Mouse (Mus musculus) liver, adult 2 months (tissue): ENCODE results near the gene 2700049A03Rik. TPM values are rescaled to one million over a fixed set of nuclear protein-coding genes. Genes with fewer than 3 reads are reported as not detected.

Experiments used
- DNase-seq: peaks from one replicate; pipeline ENCODE4 v3.0.0-alpha.2; 2011; ENCODE audit warnings: low read depth, low spot score; ENCODE audit errors: extremely low read depth
- H3K27ac ChIP-seq: fragments of 200-500 bp; replicated peaks from 2 replicates; pipeline ENCODE4 v1.5.1; 2012; ENCODE audit warnings: low read depth, mild to moderate bottlenecking, control low read depth, inconsistent platforms, low read length; ENCODE audit not compliant: insufficient read depth
- H3K27me3 ChIP-seq: fragments of 200-500 bp; 2 replicates; pipeline ENCODE4 v1.6.1; 2012; ENCODE audit warnings: mild to moderate bottlenecking, moderate library complexity, low read length, inconsistent platforms; ENCODE audit not compliant: control insufficient read depth, insufficient read depth
- H3K36me3 ChIP-seq: fragments of 200-500 bp; 2 replicates; pipeline ENCODE4 v1.6.1; 2012; ENCODE audit warnings: low read length, inconsistent platforms; ENCODE audit not compliant: control insufficient read depth, insufficient read depth
- H3K4me1 ChIP-seq: fragments of 200-500 bp; 2 replicates; pipeline ENCODE4 v1.6.1; 2011; ENCODE audit warnings: low read length; ENCODE audit not compliant: control insufficient read depth, insufficient read depth
- H3K4me3 ChIP-seq: fragments of 200-500 bp; 2 replicates; pipeline ENCODE4 v1.5.1; 2011; ENCODE audit warnings: low read depth, mild to moderate bottlenecking, control low read depth, low read length, moderate library complexity; ENCODE audit not compliant: insufficient read depth
- H3K79me2 ChIP-seq: fragments of 200-500 bp; 2 replicates; pipeline ENCODE4 v1.6.1; 2012; ENCODE audit warnings: inconsistent platforms, mild to moderate bottlenecking, low read length, moderate library complexity; ENCODE audit not compliant: control insufficient read depth, insufficient read depth
- H3K9ac ChIP-seq: fragments of 200-500 bp; 2 replicates; pipeline ENCODE4 v1.6.1; 2012; ENCODE audit warnings: low read depth, mild to moderate bottlenecking, control low read depth, inconsistent platforms, low read length
- CTCF ChIP-seq: fragments of 200-500 bp; IDR thresholded peaks from 2 replicates; pipeline ENCODE4 v1.5.1; 2011; ENCODE audit warnings: low read depth, low read length, control low read depth
- POLR2A ChIP-seq: fragments of 200-500 bp; IDR thresholded peaks from 2 replicates; pipeline ENCODE4 v1.6.1; 2011; ENCODE audit warnings: low read length, control low read depth; ENCODE audit not compliant: insufficient read depth; ENCODE audit errors: extremely low read depth
- WGBS: fragments of 180-500 bp; shearing (Covaris S2); methylation state at CpG from one replicate; pipeline ENCODE4 v1.1.7; 2018; 5-methylcytosine and 5-hydroxymethylcytosine counted together
- polyA plus RNA-seq: library from polyadenylated mRNA; depleted of rRNA; stranded (reverse); fragments of >200 nt; gene quantifications from 2 replicates; pipeline ENCODE4 v1.2.3, GENCODE M21; 2012
- total RNA-seq: library from RNA; depleted of rRNA; stranded (reverse); fragments of >200 nt; gene quantifications from 2 replicates; pipeline ENCODE4 v1.2.3, GENCODE M21; 2014

2700049A03Rik gene
- total and polyA plus RNA-seq, 2 experiments: 0.93 to 3.5 TPM

- TF ChIP-seq POLR2A (no peak), CTCF (no peak)
- no peaks in the 10 kb centered on the region for H3K79me2 ChIP-seq
- H3K4me1 ChIP-seq: no peaks in the 10 kb centered on the region
- peaks cover 47% of the 10 kb centered on the region for H3K36me3 ChIP-seq
- DNase-seq: no peak
- no peak overlapping the region for H3K27ac ChIP-seq
- WGBS: 93% methylated on average over 6 of the region's 6 CpGs
- no peak overlapping the region for H3K4me3 ChIP-seq
- no peak overlapping the region for H3K9ac ChIP-seq
- H3K27me3 ChIP-seq: no peaks in the 10 kb centered on the region
Measured at GRCm38 (mm10) chr12:71154979-71155378, 18.3 kb downstream of the 2700049A03Rik start.

DNA sequence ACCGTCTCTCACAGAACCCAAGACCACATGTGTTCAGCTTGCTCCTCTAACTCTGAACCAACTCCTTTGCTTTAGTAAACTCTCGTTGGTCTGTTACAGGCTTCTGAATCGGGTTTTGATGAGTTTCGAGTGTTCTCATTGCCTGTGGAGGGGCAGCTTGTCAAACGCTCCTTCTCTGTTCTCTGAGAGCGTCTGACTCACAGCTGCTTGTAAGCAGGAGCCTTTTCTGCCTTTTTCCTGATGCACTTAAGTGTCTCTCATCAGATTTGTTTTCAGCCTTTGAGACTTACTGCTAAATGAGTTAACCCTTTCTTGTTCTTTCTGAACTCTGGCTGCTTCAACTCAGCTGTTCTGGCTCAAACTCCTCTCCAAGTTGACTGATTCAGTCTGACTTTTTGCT lies 21.3 kb downstream of the 2700049A03Rik start:
- H3K9ac ChIP-seq: no peak overlapping the region
- TF ChIP-seq CTCF (no peak), POLR2A (no peak)
- H3K27me3 ChIP-seq: no peaks in the 10 kb centered on the region
- peaks cover 46% of the 10 kb centered on the region for H3K36me3 ChIP-seq
- no peak overlapping the region for H3K4me3 ChIP-seq
- H3K4me1 ChIP-seq: no peaks in the 10 kb centered on the region
- 95% methylated on average over 6 of the region's 6 CpGs for WGBS
- H3K27ac ChIP-seq: no peak overlapping the region
- no peak for DNase-seq
- H3K79me2 ChIP-seq: no peaks in the 10 kb centered on the region

DNA sequence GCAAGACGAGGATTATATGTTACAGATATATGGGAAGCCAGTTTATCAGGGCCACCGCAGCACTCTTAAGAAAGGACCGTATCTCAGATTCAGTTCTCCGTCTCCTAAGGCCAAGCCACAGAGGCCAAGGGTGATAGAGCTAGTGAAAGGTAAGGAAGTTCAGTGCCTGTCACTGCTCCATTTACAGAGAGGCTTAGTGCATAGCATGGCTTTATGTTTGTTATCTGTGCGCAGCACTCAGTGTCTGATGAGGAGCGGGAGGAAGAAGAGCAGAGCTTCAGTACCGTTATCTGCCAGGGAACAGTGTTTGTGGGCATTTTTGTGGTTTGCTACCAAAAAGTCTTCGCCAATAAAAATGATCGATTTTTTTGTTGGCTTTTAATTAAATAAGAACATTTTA lies 27.8 kb downstream of the 2700049A03Rik start:
- 96% methylated on average over 9 of the region's 9 CpGs for WGBS
- no peak for DNase-seq
- H3K4me3 ChIP-seq: no peak overlapping the region
- H3K36me3 ChIP-seq: peaks cover 33% of the 10 kb centered on the region
- H3K4me1 ChIP-seq: no peaks in the 10 kb centered on the region
- H3K9ac ChIP-seq: no peak overlapping the region
- no peak overlapping the region for H3K27ac ChIP-seq
- H3K79me2 ChIP-seq: no peaks in the 10 kb centered on the region
- TF ChIP-seq POLR2A: no peak
- TF ChIP-seq CTCF: no peak
- H3K27me3 ChIP-seq: no peaks in the 10 kb centered on the region

GRCm38 (mm10) chr12:71169911-71170310 lies 33.3 kb downstream of the 2700049A03Rik start:
- no peak for DNase-seq
- Histone ChIP-seq H3K79me2 (no peaks in the 10 kb centered on the region), H3K9ac (no peak overlapping the region), H3K36me3 (peaks cover 26% of the 10 kb centered on the region), H3K27me3 (no peaks in the 10 kb centered on the region), H3K4me1 (no peaks in the 10 kb centered on the region), H3K27ac (no peak overlapping the region), H3K4me3 (no peak overlapping the region)
- 91% methylated on average over 1 of the region's 1 CpGs for WGBS
- TF ChIP-seq CTCF: no peak

DNA sequence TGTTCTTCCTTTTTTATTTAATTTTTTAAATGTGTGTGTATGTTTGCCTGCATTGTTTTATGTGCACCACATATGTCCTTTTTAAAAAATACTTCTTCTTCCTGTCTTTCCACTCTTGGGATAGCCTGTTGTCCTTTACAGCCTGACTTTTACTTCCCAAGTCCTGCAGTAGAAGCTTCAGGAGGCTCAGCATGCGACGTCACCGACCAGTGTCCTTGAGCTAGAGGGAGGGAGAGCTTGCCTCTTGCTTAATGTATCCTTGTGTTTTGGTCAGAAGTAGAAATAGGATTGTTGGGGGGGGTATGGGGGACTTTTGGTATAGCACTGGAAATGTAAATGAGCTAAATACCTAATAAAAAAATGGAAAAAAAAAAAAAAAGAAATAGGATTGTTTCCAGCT lies 47.1 kb downstream of the 2700049A03Rik start:
- no peak for DNase-seq
- Histone ChIP-seq H3K9ac (no peak overlapping the region), H3K4me1 (no peaks in the 10 kb centered on the region), H3K4me3 (no peak overlapping the region), H3K36me3 (peaks cover 27% of the 10 kb centered on the region; the same call in 1 of the 2 replicates), H3K27me3 (no peaks in the 10 kb centered on the region), H3K79me2 (no peaks in the 10 kb centered on the region), H3K27ac (no peak overlapping the region)
- WGBS: 96% methylated on average over 3 of the region's 3 CpGs
- no peak for TF ChIP-seq CTCF
- TF ChIP-seq POLR2A: no peak

DNA sequence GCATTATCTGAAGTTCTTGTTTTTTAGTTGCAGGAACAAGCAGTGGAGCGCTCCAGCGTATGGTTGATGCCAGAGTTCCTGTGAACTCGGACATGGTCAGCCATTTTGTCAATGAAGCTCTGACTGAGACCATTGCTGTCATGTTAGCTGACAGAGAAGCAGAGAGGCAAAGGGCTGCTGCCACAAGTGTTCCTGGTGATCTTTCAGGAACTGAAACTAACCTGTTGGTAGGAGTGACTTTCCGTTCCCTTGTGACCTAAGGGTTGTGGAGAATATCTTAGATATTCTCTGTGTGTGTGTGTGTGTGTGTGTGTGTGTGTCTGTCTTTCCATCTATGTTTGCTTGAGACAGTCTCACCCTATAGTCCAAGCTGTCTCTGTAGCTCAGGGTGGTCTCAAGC lies 47.7 kb downstream of the 2700049A03Rik start:
- DNase-seq: no peak
- Histone ChIP-seq H3K27me3 (no peaks in the 10 kb centered on the region), H3K4me3 (no peak overlapping the region), H3K9ac (no peak overlapping the region), H3K79me2 (no peaks in the 10 kb centered on the region), H3K27ac (no peak overlapping the region), H3K4me1 (no peaks in the 10 kb centered on the region), H3K36me3 (peaks cover 24% of the 10 kb centered on the region; the same call in 1 of the 2 replicates)
- TF ChIP-seq CTCF (no peak), POLR2A (no peak)
- 95% methylated on average over 4 of the region's 4 CpGs for WGBS
